Mouse (Mus musculus) megakaryocyte-erythroid progenitor cell, adult 5-6 weeks (primary cell): ENCODE measurements around the gene Brd2. TPM values are rescaled to one million over a fixed set of nuclear protein-coding genes. Genes with fewer than 3 reads are reported as not detected.
A peak's percentile ranks its signal among the peaks of the same experiment; 100 is the strongest.
"Not testable (repeated sequence)": the region's sequence is repeated elsewhere in the genome, so short reads cannot be mapped to it uniquely, and the experiment has no call there.

ENCODE experiments used
- ATAC-seq: replicated peaks from 2 replicates; pipeline ENCODE4 v1.8.0; 2016; ENCODE audit warnings: mild to moderate bottlenecking, inconsistent platforms; ENCODE audit not compliant: severe bottlenecking, poor library complexity, low FRiP score, low TSS enrichment
- total RNA-seq, 2 experiments: library from RNA; stranded (forward) in 1 of 2; stranded (reverse) in 1 of 2; fragments of 200-1000, 215-1000 nt in 1 of 2; fragments of >200 nt in 1 of 2; fragmentation: Nextera tagmentation in 1 of 2; gene quantifications; 2 replicates each; pipeline ENCODE4 v1.2.3; 2014 to 2017

Gene Brd2
- total RNA-seq (2014; fragmentation: Nextera tagmentation), result 173 and 198 TPM in 2 replicates
- 312 and 511 TPM in 2 replicates for total RNA-seq (2017)

- ATAC-seq, result peak; percentile 33
Measured at GRCm38 (mm10) chr17:34122188-34122984, at the start of gene Brd2. Gene Brd2, minus strand, starts transcription at chr17:34122634.

GRCm38 (mm10) chr17:34170877-34171498 is 48.6 kb upstream of the Brd2 start:
- peak; percentile 92 for ATAC-seq

GRCm38 (mm10) chr17:34170487-34170876 is 48.0 kb upstream of the Brd2 start:
- peak; percentile 64; the same call in 1 of the 2 replicates for ATAC-seq

- 0 out of 2 replicates have a peak, but pooled peaks have one; percentile 48 for ATAC-seq
Measured at GRCm38 (mm10) chr17:34169279-34169678, 46.8 kb upstream of the Brd2 start.

GRCm38 (mm10) chr17:34165033-34165730 is 42.7 kb upstream of the Brd2 start:
- ATAC-seq, result peak; percentile 43; the same call in 1 of the 2 replicates

- ATAC-seq, result no peak
Measured at GRCm38 (mm10) chr17:34164202-34164895, 41.9 kb upstream of the Brd2 start.

GRCm38 (mm10) chr17:34155534-34155933 is 33.1 kb upstream of the Brd2 start:
- no peak for ATAC-seq

GRCm38 (mm10) chr17:34152923-34153322 is 30.5 kb upstream of the Brd2 start, which contains the start of gene H2-DMb1:
Gene H2-DMb1, plus strand, starts transcription at chr17:34153072.
- peak; percentile 80 for ATAC-seq

GRCm38 (mm10) chr17:34144960-34145371 is 22.5 kb upstream of the Brd2 start:
- no peak for ATAC-seq

GRCm38 (mm10) chr17:34144221-34144620 is 21.8 kb upstream of the Brd2 start:
- not testable (repeated sequence) for ATAC-seq

GRCm38 (mm10) chr17:34143461-34143860 is 21.0 kb upstream of the Brd2 start:
- no peak for ATAC-seq

GRCm38 (mm10) chr17:34143033-34143432 is 20.6 kb upstream of the Brd2 start, which contains the start of gene H2-DMb2:
Gene H2-DMb2, plus strand, starts transcription at chr17:34143307.
- peak; percentile 42; the same call in 1 of the 2 replicates for ATAC-seq

- no peak for ATAC-seq
Measured at GRCm38 (mm10) chr17:34142456-34143010, 20.1 kb upstream of the Brd2 start.

- no peak for ATAC-seq
Measured at GRCm38 (mm10) chr17:34141448-34141847, 19.0 kb upstream of the Brd2 start.

- no peak for ATAC-seq
Measured at GRCm38 (mm10) chr17:34140240-34140639, 17.8 kb upstream of the Brd2 start.

GRCm38 (mm10) chr17:34139416-34139815 is 17.0 kb upstream of the Brd2 start:
- ATAC-seq, result no peak

GRCm38 (mm10) chr17:34138655-34139054 is 16.2 kb upstream of the Brd2 start:
- no peak for ATAC-seq

GRCm38 (mm10) chr17:34137601-34138000 is 15.2 kb upstream of the Brd2 start:
- ATAC-seq, result no peak
